Mouse (Mus musculus): Measurements from ENCODE around the gene Dcaf1. TPM values are rescaled to one million over a fixed set of nuclear protein-coding genes. Genes with fewer than 3 reads are reported as not detected.

The Dcaf1 gene
- polyA plus RNA-seq, 1 experiment from 2014 or later: 18.2 TPM

Other genes with a start within 250 kb of the Dcaf1 start
- gene Iqcf6, start 195.3 kb upstream of the Dcaf1 start, polyA plus RNA-seq (2016; fragmentation: Nextera tagmentation; extraction: Ambion mirVana): not detected in 2 replicates
- gene Grm2, start 165.8 kb upstream of the Dcaf1 start, polyA plus RNA-seq (2016; fragmentation: Nextera tagmentation; extraction: Ambion mirVana): 4.4 and 4.7 TPM in 2 replicates
- 40.7 and 41.0 TPM in 2 replicates for gene Tex264, start 135.9 kb upstream of the Dcaf1 start, polyA plus RNA-seq (2016; fragmentation: Nextera tagmentation; extraction: Ambion mirVana)
- gene Rad54l2, start 32.7 kb upstream of the Dcaf1 start, polyA plus RNA-seq (2016; fragmentation: Nextera tagmentation; extraction: Ambion mirVana): 9.1 and 9.5 TPM in 2 replicates
- gene Rbm15b, start 65.6 kb downstream of the Dcaf1 start, polyA plus RNA-seq (2016; fragmentation: Nextera tagmentation; extraction: Ambion mirVana): 30.1 and 33.0 TPM in 2 replicates
- 224 and 229 TPM in 2 replicates for gene Manf, start 70.1 kb downstream of the Dcaf1 start, polyA plus RNA-seq (2016; fragmentation: Nextera tagmentation; extraction: Ambion mirVana)

Data from hindbrain, embryonic 12.5 days (tissue).